Mouse (Mus musculus) c-Kit-negative CD71-positive TER-119-positive erythroid progenitor cells, embryonic 14.5 days (primary cell): ENCODE data around the gene Gfod2.
A peak's percentile ranks its signal among the peaks of the same experiment; 100 is the strongest.

Experiments used
- DNase-seq: peaks from one replicate; pipeline ENCODE4 v3.0.0-alpha.2; 2013; ENCODE audit warnings: low read depth, low spot score

Gfod2 gene

DNA sequence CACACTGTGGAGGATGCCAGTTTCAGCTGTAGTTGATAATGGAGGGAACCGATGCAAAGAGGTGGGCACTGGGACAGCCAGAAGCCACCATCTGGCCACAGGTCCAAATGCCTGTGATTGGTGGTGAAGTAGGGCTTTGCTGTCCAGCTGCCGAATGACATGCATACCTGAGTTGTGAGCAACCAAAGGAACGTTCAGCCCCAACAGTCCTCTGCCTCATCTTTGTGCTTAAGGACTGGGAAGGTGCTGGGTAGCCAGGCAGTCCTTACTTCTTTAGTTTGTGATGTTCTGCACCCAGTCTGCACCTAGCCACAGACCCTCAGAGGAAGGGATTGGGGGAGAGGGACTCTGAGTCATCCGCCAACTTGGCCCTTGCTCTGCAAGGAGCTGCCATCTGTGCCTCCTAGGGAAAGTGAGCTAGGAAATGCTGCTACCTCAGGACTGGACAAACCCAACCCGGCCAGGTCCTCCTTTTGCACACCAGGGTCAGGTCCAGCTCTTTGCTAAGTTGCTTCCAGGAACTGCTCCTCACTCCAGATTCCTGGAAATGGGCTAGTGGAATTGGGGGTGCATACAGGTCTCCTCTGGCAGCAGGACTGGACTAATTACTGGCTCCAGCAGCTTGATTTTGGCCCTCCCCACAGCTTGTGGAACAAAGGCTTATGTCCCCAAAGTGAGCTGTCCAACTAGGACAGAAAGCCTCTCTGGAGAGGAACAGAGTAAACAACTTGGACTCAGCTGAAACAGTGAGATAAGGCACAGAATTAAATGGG is 10.2 kb upstream of the Gfod2 start:
- no peak for DNase-seq

DNA sequence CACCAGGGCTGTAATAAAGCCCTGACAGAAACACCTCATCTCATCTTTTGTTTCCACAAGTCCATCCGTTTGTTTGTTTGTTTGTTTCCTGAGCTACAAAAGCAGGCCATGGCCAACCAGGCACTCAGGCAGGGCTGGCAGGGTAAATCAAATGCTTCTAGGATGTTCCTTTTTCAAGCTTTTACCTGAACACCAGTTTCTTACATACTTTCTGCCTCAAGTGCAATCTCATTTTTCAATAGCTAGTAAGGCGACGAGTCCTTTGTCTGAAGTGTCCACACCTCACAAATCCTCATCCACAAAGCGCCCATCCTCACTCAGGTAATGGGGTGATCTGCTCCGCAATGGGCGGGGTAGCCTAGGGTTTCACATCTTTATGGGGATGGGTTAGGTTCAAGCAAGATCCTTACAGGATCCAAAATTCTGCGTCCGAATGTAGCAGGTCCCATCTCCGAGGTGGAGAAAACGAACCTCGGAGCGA is 628 bp downstream of the Gfod2 start:
- no peak for DNase-seq

DNA sequence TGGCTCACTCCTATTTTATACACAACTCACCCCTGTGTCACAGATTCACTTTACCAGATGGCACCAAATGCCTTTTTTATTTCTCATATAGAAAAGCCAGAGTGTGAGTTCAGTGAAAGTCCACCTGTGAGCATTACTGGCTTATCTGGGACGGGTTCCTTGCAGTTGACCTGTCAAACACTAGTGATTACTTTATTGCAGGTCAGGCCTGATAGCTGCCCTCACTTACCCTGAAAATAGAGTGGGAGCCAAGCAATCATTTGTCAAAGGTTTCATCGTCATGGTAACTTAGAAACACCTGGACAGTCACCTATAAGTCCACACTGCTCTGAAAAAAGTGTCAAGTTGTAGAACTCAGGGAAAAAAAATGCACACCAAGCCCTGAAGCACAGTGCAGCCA is 3.8 kb downstream of the Gfod2 start:
- DNase-seq, result no peak

DNA sequence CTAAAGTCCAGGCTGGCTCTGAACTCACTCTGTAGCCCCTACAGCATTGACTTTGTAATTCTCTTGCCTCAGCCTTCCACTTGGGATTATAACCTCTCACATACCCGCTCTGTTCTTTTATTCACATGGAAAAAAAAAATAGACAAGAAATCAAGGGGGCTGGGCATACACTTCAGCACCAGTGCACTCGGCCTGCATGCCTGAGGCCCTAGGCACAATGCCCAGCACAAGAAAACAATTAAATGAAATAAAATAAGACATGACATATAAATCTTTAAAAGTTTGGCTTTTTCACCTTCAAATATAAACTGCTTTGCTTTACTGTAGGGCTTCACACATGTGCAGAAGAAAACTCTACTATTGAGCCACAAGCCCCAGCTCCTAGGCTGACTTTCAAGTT is 4.5 kb downstream of the Gfod2 start:
- DNase-seq, result no peak

DNA sequence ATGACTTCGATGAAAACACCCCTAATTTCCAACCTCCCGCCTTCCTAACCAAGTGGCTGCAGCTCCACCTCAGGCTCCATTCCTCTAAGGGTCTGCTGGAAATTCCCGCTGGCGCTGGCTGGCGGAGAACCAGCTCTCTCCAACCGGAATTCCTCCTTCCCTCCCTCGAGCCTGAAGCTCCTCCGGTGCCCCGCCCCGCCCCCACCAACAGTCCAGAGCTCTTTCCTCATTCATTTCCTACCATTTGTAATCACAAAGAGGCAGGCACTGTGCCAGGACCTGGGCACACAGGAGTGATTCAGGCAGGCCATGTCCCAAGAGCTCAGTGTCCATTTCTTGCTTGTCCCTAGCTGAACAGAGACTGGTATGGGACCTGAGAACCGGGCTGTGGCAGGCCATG is 7.9 kb downstream of the Gfod2 start:
- DNase-seq, result no peak

DNA sequence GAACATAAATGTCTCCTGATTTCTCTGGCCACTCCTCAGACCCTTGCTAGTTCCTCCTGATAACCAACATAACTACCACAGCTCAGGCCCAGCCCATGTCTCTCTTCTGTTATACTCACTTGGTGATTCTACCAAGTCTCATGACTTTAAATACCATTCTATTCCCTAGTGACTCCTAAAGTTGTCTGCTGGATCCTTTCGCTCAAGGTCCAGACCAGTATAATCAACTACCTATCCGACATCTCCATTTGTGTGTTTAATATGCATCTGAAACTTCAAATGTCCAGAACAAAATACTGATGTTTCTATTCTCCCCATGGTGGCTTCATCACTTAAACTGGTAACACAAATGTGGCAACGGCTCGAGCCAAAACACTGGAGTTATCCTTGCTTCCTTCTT is 15.2 kb downstream of the Gfod2 start:
- no peak for DNase-seq

DNA sequence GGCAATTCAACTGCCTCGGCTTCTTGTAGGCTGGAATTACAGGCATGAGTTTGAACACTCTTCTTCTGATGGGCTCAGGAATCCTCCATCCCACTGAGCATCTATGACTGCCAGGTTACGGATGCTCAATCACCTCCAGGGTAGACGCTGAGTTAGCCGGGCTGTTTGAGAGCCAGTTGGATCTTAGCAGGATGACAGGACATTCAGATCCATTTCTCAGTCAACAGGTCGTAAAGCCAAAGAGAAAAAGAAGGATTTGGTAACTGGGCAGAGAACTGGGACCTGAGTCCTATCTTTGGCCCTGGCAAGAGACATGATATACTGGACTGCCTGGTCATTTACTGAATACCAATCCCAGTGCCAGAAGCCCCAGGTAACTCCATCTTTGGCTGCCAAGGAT is 19.2 kb downstream of the Gfod2 start:
- no peak for DNase-seq

DNA sequence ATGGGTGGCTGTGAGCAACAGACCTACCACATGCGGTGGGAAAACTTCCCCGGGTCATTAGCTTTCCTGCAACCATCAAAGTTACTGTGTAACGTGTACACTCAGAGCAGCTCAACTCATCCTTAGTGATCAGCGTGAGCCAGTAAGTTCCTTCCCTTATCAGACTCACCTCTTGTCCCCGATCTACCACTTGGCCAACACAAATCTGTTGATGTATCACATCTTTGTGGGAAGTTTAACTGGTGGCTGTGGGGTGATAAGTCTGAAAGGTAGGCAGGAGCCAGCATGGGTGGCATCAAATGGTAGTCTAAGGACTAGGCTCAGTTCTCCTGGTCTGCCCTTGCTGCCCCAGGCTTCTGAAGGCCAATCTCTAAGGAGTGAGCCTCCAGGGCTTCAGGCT is 26.3 kb downstream of the Gfod2 start:
- no peak for DNase-seq

DNA sequence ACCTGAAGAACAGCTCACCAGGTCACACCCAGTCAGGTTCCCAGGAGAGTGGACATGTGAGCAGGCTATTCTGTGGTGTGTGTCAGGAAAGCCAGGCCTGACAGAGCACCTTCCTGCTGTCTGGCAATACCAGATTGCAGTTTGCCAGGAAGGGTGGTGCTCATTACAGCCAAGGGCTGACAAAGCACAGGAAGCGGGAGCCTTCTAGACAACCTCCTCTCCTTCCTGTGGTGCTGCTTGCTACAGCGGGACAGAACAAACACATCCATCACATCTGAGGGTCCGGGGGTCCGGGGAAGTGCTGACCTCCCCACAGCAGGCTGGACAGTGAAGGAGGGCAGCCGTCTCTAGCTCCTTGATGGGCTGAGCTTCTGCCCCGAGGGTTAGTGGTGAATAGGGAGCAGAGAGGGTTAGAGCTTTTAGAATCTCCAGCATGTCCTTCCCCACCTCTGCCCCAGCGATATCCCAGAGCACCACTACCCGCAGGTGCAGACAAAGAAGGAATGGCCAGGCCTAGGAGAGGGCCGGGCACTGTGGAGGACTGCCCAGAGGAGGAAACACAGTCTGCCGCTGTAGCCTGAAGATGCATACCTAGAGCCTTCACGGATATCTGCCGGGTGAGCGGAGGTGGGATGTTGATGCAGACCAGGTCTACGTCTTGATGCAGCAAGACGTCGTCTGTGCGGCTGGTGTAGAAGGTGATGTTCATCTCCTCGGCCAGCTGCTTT is 30.9 kb downstream of the Gfod2 start:
- no peak for DNase-seq

DNA sequence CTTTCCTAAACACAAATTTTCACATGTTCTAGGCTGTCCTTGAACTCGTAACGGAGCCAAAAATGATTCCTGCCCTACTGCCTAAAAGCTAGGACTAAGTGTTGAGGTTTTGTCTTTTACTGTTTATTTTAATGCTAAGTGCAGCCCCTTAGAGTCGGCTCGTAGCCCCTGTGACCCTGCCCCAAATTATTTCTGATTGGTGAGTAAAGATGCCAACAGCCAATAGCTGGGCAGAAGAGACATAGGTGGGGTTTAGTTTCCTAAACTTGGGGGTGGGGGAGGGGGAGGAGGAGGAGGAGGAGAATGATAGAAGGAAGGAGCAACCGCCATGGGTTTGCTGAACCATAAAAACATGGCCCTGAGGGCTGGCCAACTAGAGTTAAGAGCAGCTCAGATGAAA is 32.7 kb downstream of the Gfod2 start:
- DNase-seq, result no peak

DNA sequence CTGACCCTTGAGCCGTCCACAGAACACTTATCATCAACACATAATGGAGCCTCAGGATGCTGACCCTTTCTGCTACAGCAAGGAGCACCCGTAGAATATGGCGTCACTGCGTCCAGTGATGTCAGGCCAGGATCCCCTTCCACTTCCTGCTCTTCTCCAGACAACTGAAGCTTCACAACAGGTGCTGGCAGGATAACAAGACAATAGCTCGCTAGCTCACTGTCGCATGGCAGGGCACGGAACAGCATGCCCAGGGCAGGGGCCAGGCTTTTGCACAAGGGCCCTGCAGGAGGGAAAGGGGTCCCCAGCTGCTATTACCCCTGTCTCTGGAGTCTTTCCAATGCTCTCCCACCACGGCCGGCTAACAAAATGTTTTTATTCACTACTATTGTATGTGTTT is 35.6 kb downstream of the Gfod2 start:
- no peak for DNase-seq

DNA sequence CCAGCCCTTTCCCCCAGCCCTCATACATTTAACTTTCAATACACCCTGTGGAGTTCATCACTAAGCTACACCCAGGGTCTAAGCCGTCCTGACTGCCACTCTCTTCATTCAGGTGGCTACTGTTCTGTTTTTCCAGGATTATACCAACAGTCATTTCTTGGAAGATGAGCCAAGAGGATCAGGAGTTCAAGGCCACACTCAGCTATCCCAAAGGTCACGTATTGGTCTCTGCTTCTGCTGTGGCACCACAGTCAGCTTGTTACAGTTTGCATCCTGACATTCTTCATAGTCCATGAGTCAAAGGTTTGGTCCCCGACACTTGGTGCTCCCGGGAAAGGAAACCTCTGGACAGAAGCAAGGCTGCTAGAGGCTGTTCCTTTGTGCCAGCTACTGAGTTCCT is 38.8 kb downstream of the Gfod2 start:
- DNase-seq, result no peak

DNA sequence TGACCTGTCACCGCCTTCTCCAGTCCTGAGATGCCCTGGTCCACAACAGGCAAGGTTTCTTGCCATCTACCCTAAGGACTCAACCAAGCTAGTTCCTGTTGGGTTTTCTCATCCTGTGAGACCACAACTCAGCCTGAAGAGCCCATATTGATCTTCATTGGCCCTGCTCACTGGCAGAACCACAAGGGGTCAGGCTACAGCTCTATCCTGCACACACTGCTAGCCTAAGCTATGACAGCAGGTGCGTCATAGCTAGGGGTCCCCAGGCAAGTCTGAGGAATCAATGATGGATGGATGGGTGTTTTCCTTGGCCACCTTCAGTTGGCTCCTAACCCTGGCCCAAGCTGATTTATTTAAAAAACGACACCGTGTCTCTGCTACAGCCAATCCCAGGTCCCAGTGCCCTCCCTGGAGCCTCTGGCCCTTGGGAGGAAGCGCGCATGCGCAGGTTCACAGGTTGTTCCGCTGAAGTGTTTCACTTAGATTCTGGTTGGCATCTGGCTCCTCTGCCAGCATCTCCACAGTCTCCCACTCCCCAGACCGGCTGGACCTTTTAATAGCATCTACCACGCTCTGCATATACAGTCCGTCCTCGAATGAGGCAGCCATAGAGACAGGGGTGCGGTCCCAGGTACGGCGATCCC is 42.0 kb downstream of the Gfod2 start:
- no peak for DNase-seq

DNA sequence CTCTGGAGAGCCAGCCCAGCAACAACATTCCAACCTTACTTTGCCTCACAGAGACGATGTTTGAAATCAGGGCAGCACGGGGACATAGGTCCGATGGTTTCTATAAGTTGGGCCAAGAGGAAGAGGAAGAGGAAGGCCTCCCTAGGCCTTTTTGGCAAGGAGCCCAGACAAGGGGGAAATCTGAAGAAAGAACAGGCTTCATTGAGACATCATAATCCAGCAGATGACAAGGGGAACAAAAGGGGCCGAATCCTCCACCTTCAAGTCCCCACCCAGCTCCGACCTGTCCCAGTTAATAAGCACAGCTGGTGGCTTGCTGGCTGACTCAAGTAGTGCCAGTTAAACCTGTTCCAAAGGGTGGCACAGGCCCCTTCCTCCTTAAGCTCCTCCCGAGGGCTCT is 43.4 kb downstream of the Gfod2 start:
- DNase-seq, result no peak

DNA sequence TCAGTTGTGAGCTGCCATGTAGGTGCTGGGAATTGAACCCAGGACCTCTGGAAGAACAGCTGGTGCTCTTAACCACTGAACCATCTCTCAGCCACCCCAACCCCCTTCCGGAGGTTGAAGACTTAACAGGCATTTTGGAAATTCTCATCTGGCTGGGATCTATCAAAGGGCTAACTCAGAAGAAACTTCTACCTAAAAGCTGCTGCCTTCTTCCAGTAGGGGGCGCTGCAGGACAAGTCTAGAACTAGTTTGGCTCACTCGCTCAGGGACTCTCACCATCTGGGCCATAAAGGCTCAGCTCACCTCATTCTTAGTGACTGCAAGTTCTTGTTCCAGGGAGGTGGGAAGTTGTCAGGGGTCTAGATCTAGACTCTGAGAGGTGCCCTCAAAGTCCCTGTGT is 44.3 kb downstream of the Gfod2 start:
- DNase-seq, result peak; percentile 90

DNA sequence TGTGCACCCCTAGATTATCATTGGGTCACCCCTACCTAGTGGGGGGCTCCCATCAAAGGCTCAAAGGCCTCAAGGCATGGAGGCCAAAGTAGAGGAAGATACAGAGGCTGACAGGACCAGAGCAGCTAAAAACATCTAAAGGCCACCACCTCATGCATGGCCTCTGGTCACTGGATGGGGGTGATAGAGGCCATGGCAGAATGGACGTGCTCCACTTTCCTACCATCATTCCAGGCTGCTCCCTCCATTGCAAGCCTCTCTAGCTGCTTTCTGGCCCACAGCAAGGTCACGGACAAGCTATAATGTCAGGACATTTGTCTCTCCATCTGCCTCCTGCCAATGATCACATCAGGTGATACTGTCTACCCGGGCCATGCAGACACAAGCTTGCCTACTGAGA is 46.2 kb downstream of the Gfod2 start:
- DNase-seq, result no peak

DNA sequence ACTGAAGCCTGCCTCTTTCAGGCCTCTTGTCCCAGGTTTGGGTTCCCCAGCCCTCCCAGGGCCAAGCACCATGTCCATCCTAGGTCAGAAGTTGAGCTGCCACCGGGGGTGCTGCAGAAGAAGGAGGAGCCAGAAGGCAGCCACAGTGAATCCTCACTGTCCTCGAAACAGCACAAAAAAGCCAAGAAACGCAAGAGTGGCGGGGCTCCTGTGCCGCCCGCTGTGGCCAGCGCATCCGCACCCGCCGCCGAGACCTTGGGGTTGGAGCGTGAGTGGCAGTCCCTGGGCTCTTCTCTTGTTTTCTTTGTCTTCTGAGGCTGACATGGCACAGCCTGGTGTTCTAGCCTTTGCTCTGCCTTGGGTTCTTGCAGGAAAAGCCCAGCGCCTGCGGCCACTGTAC is 49.1 kb downstream of the Gfod2 start:
- no peak for DNase-seq

DNA sequence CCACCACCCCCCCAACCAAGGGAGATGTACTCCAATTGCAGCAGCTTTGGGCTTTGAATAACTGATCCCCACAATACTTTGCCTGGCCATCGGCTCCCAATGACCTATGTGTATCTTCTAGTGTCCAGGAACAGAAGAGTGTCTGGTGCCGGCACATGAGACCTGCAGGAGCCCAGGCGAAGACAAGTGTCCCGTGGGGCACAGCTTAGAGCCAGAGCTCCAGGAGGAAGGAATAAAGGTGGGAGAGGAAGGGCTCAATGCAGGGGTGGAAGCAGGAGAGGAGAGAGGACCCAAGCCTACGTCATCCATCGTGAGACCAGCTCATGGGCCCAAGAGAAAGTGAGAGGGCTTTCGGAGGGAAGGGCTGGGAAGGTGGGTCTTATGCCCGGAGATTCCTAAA is 49.8 kb downstream of the Gfod2 start:
- no peak for DNase-seq

DNA sequence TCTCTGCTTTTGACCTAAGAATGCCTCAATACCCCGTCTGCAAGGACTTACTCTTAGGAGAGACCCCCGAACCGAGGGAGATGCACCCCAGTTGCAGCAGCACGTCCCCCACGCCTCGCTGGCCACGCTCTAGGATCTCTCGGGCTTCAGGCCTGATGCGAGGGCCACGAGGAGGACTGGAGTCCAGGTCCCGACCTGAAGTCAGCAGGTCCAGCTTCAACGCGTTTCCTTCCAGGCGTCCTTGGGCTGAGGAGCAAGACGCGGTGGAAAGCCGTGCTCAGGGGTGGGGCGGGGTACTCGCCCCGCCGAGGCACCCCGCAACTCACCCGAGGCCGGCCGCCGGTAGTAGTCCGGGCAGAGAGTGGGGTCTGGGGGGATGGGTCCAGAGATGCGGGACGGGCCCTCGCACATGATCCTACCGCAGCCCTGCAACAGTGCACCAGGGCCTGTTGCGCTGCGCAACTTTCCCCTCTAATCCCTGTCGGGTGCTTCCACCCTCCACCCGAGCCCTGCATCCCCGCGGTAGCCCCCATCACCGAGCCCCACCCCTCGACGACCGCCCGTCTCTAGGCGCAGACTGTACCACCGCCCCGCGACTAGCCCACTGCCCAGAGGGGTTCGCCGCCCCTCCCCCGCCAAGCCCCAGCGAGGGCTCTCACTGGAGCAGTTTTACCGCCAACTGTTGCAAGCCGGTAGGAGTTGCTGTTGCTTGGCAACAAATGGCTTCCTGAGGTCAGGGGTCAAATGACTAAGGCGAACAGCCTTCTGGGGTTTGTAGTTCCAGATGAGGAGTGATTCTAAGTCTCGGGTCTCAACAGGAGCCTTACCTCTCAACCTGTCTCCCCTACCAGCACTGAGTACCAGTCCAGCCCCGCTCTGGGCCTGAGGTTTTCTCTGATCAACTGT is 50.7 kb downstream of the Gfod2 start, which contains the start of the genes 4933405L10Rik and Enkd1:
Gene 4933405L10Rik, plus strand, starts transcription at position 158 of the 906 bp plus-strand sequence.
Gene Enkd1, minus strand, starts transcription at position 713 of the 906 bp plus-strand sequence.
- DNase-seq, result peak; percentile 61

DNA sequence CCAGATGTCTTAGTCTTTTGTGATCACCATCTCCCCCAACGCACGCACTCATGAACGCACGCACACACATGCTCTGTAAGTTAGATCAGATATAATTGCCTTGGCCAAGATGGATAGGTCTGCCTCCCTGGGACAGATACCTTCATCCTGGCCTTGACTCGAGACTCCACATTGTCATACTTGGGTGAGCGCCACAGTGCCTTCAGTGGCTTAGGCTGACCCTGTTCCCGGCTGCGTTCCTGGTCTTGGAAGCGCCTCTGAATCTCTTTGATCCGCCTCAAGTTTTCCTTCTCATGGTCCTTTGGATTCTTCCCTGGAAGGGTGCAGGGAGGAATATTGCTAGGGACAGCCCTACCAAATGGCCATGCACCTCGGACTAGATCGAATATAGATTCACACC is 52.0 kb downstream of the Gfod2 start:
- no peak for DNase-seq

DNA sequence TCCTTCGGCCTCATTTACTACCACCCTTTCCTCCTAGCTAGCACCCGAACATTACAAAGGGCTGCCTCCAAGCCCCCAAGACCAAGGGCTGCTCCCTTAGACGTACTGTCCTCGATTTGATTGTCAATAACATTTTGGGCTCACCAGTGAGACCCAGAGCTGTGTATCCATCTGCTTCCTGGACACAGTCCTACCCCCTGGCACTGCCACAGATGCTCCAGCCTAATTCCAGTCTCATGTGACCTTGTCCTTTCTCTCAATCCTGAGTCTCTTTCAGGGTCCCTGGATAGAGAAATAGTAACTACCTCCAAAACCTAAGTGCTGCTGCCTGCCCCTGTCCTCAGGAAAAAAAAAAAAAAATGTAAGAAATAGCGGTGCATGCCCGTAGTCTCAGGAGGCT is 53.5 kb downstream of the Gfod2 start:
- no peak for DNase-seq
